Mouse (Mus musculus) midbrain, embryonic 13.5 days (tissue): Measurements from ENCODE around the gene Snrpb. TPM values are rescaled to one million over a fixed set of nuclear protein-coding genes. Genes with fewer than 3 reads are reported as not detected.

Experiments used
- ATAC-seq: fragments of 200-750 bp; cut with Nextera tagmentation; 2 replicates; pipeline ENCODE4 v1.8.0; 2017; ENCODE audit warnings: mild to moderate bottlenecking, moderate TSS enrichment, moderate library complexity
- H3K27ac ChIP-seq: fragments of 300-500 bp; sonication (generic); 2 replicates; pipeline ENCODE4 v1.5.1; 2015; ENCODE audit warnings: inconsistent platforms, mild to moderate bottlenecking, moderate library complexity
- H3K27me3 ChIP-seq: fragments of 300-500 bp; sonication (generic); 2 replicates; pipeline ENCODE4 v1.6.1; 2015; ENCODE audit warnings: mild to moderate bottlenecking, inconsistent platforms
- H3K36me3 ChIP-seq: fragments of 300-500 bp; sonication (generic); 2 replicates; pipeline ENCODE4 v1.6.1; 2015; ENCODE audit warnings: mild to moderate bottlenecking, inconsistent platforms
- H3K4me1 ChIP-seq: fragments of 300-500 bp; sonication (generic); replicated peaks from 2 replicates; pipeline ENCODE4 v1.6.1; 2015; ENCODE audit warnings: inconsistent platforms
- H3K4me2 ChIP-seq: fragments of 300-500 bp; sonication (generic); replicated peaks from 2 replicates; pipeline ENCODE4 v1.6.1; 2015; ENCODE audit warnings: moderate library complexity, mild to moderate bottlenecking, inconsistent platforms
- H3K4me3 ChIP-seq: fragments of 300-500 bp; sonication (generic); replicated peaks from 2 replicates; pipeline ENCODE4 v1.5.1; 2015; ENCODE audit warnings: mild to moderate bottlenecking, inconsistent platforms
- H3K9ac ChIP-seq: fragments of 300-500 bp; sonication (generic); replicated peaks from 2 replicates; pipeline ENCODE4 v1.6.1; 2015; ENCODE audit warnings: mild to moderate bottlenecking, inconsistent platforms
- H3K9me3 ChIP-seq: fragments of 300-500 bp; sonication (generic); 2 replicates; pipeline ENCODE4 v1.6.1; 2016; ENCODE audit warnings: mild to moderate bottlenecking, inconsistent platforms
- WGBS: fragments of 180-500 bp; shearing (Covaris S2); methylation state at CpG from one replicate; pipeline ENCODE4 v1.1.7; 2015; 5-methylcytosine and 5-hydroxymethylcytosine counted together
- polyA plus RNA-seq: library from polyadenylated mRNA; unstranded; fragments of >200 nt; fragmentation: Nextera tagmentation; extraction: Ambion mirVana; gene quantifications from 2 replicates; pipeline ENCODE4 v1.2.1, GENCODE M21; 2015

The Snrpb gene
- polyA plus RNA-seq, result 424 and 459 TPM in 2 replicates

DNA sequence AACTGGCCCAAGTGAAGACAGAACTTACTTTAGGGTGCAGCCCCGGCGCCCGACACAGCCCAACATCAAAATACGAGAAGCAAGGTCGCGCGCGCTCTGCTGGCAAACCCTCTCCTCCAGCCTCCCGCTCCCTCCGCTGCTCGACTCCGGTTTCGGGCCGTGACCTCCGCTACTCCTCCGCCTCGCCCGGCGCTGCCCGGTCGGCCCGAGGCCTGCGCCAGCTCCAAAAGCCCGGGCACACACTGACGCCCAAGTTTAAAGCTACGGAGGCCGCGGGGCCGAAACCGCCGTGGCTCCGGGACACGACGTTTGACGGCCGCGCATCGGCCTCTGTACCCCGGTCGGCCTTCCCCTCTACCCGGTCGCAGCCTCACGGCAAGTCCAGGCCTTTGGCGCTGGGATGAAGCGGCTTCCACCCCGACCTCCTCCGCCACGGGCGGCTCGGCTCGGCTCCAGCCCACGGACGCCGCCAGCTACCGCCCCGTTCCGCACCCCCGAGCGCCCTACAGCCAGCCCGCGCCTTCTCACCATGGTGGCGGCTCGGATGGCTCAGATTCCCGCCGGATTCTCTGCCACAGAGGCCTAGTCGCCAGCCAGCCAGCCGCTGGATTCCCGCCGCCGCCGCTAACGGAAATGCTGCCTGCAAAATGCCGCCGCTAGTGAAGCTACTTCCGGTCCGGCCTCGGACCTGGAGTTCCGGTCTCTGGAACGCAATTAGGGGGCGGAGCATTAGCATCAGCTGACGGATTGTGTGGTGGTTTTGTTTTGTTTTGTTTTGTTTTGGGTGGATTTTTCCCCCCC is at the start of gene Snrpb:
TSS of gene Snrpb (minus strand) at position 698 of the 801 bp plus-strand sequence.
- ATAC-seq, result peak; percentile 93
- under 1% methylated on average over 81 of the region's 81 CpGs for WGBS
- H3K9ac ChIP-seq, result peak within 1 kb of the TSS; percentile 100
- peak within 1 kb of the TSS; percentile 98 for H3K27ac ChIP-seq
- peak within 1 kb of the TSS; percentile 94 for H3K4me2 ChIP-seq
- peaks cover 29% of the 10 kb centered on the region for H3K4me1 ChIP-seq
- H3K4me3 ChIP-seq, result peak within 1 kb of the TSS; percentile 98
- no peaks in the 10 kb centered on the region for H3K27me3 ChIP-seq
- no peaks in the 10 kb centered on the region for H3K9me3 ChIP-seq
- H3K36me3 ChIP-seq, result peaks cover 31% of the 10 kb centered on the region

GRCm38 (mm10) chr2:130211581-130211980 is 32.4 kb upstream of the Snrpb start:
- H3K4me1 ChIP-seq, result no peaks in the 10 kb centered on the region
- no peaks in the 10 kb centered on the region for H3K27me3 ChIP-seq
- H3K4me3 ChIP-seq, result no peak overlapping the region
- H3K9ac ChIP-seq, result no peak overlapping the region
- H3K4me2 ChIP-seq, result no peak overlapping the region
- 72% methylated on average over 2 of the region's 2 CpGs for WGBS
- H3K9me3 ChIP-seq, result no peaks in the 10 kb centered on the region
- no peaks in the 10 kb centered on the region for H3K36me3 ChIP-seq
- H3K27ac ChIP-seq, result no peak overlapping the region
- no peak for ATAC-seq

GRCm38 (mm10) chr2:130209636-130210035 is 30.4 kb upstream of the Snrpb start:
- no peak overlapping the region for H3K4me2 ChIP-seq
- ATAC-seq, result no peak

DNA sequence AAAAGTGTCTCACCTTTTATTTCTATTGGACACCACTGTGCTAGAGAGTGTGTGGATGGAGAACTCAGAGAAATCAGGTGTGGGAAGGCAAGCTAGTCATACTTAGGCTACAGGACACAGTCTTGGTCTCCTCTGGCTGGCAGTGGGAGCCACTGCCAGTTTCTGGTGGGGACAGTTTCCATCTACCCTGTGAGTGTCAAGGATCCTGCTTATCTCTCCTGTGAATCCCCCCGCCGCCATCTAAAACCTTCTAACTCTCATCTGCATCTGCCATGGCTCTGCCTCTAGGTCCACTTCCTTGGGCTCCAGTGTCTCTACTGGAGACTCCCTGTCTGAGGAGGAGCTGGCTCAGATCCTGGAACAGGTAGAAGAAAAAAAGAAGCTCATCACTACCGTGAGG is 28.8 kb upstream of the Snrpb start:
- no peak for ATAC-seq
- Histone ChIP-seq H3K4me2 (no peak overlapping the region), H3K36me3 (no peaks in the 10 kb centered on the region), H3K27ac (no peak overlapping the region), H3K4me1 (no peaks in the 10 kb centered on the region), H3K9me3 (no peaks in the 10 kb centered on the region), H3K27me3 (no peaks in the 10 kb centered on the region), H3K4me3 (no peak overlapping the region), H3K9ac (no peak overlapping the region)
- 96% methylated on average over 3 of the region's 3 CpGs for WGBS

More at GRCm38 (mm10) chr2:130209636-130210035, 30.4 kb upstream of the Snrpb start:
- 96% methylated on average over 3 of the region's 3 CpGs for WGBS
- Histone ChIP-seq H3K27ac (no peak overlapping the region), H3K4me3 (no peak overlapping the region), H3K36me3 (no peaks in the 10 kb centered on the region), H3K4me1 (no peaks in the 10 kb centered on the region), H3K9me3 (no peaks in the 10 kb centered on the region), H3K27me3 (no peaks in the 10 kb centered on the region), H3K9ac (no peak overlapping the region)

DNA sequence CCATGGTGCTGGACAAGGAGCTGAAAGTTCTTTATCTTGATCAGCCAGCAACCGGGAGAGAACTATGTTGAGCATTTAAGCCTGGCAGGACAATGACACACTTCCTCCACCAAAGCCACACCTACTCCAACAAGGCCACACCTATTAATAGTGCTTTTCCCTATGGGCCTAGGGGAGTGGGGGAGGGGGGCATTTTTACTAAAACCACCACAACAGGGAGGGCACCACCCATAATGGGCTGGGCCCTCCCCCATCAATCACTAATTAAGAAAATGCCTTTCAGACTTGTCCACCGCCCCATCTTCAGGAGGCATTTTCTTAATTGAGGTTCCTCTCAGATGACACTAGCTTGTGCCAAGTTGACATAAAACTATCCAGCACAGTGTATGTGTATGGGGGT is 28.2 kb upstream of the Snrpb start:
- Histone ChIP-seq H3K36me3 (no peaks in the 10 kb centered on the region), H3K9ac (no peak overlapping the region), H3K27me3 (no peaks in the 10 kb centered on the region), H3K9me3 (no peaks in the 10 kb centered on the region), H3K4me3 (no peak overlapping the region), H3K4me1 (no peaks in the 10 kb centered on the region), H3K4me2 (no peak overlapping the region), H3K27ac (no peak overlapping the region)
- WGBS, result 91% methylated on average over 2 of the region's 2 CpGs
- no peak for ATAC-seq

- Histone ChIP-seq H3K4me1 (no peaks in the 10 kb centered on the region), H3K9ac (no peak overlapping the region), H3K4me3 (no peak overlapping the region), H3K9me3 (no peaks in the 10 kb centered on the region), H3K27me3 (no peaks in the 10 kb centered on the region), H3K27ac (no peak overlapping the region), H3K4me2 (no peak overlapping the region), H3K36me3 (no peaks in the 10 kb centered on the region)
- WGBS, result 52% methylated on average over 5 of the region's 5 CpGs
- no peak for ATAC-seq
These were observed 21.8 kb upstream of the Snrpb start for GRCm38 (mm10) chr2:130200961-130201360.

DNA sequence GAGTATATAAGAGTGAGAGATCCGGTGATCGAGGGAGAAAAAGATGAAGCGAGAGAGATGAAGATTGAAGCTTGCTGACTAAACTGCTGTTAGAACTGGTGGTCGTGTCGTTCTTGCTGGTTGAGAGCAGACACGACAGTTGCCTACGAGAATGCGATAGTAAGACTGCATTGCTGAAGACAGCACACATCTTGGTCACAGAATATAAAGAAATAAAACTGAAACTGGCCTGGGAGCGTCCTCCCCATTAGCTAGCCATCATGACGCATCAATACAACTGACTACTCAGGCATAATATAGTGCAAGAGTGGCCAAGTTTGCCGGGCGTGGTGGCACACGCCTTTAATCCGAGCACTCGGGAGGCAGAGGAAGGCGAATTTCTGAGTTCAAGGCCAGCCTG is 15.7 kb upstream of the Snrpb start, which contains the start of gene Tmc2:
TSS of gene Tmc2 (plus strand) at position 301 of the 400 bp plus-strand sequence.
- Histone ChIP-seq H3K9ac (no peak within 1 kb of the TSS), H3K4me1 (no peaks in the 10 kb centered on the region), H3K27ac (no peak within 1 kb of the TSS), H3K9me3 (peaks cover 3% of the 10 kb centered on the region), H3K4me3 (no peak within 1 kb of the TSS), H3K36me3 (no peaks in the 10 kb centered on the region), H3K27me3 (no peaks in the 10 kb centered on the region), H3K4me2 (no peak within 1 kb of the TSS)
- WGBS, result 95% methylated on average over 16 of the region's 16 CpGs
- ATAC-seq, result no peak

GRCm38 (mm10) chr2:130188391-130188790 is 9.2 kb upstream of the Snrpb start:
- no peak overlapping the region for H3K9ac ChIP-seq
- no peak overlapping the region for H3K4me3 ChIP-seq
- 90% methylated on average over 12 of the region's 12 CpGs for WGBS
- H3K4me1 ChIP-seq, result no peaks in the 10 kb centered on the region
- H3K27me3 ChIP-seq, result no peaks in the 10 kb centered on the region
- H3K9me3 ChIP-seq, result peaks cover 3% of the 10 kb centered on the region
- no peak overlapping the region for H3K4me2 ChIP-seq
- H3K36me3 ChIP-seq, result no peaks in the 10 kb centered on the region
- H3K27ac ChIP-seq, result no peak overlapping the region
- ATAC-seq, result no peak

DNA sequence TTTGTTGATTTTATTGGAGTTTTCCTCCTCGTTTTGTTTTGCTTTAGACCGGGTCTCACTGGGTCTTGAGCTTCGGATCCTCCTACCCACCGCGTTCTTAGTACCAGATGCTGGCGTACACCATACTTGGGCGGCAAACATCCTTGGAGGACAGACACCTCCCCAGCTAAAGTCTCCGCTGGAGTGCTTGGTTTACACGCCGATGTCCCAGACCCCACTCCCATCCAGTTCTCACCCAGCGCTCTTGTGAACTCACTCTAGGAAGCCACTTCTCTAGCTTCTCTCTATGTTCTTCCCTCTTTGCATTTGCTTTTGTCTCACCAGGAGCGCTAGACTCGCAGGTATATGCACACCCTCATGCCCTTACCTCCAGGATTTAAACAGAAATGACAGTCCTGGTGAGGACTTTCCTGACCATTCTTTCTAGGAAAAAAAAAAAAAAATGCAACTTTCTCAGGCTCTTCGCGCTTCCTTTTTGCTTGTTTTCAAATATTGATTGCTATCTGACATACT is 360 bp upstream of the Snrpb start:
- no peaks in the 10 kb centered on the region for H3K9me3 ChIP-seq
- ATAC-seq, result peak; percentile 88
- 2% methylated on average over 15 of the region's 15 CpGs for WGBS

DNA sequence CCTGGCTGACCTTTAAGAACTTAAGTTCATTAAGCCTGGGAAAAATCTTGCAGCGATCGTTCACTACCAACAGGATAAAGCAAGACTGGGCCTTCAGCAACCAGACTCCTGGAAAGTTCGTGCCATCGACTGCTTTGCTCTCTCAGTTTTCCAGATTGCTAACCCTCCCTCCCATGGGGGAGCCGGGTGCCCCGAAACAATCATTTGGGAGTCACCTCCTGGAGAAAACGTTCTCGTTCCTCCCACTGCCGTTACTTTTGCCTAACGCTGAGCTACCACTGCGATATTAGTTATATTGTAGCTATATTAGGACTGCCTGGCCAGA is 860 bp downstream of the Snrpb start:
- no peaks in the 10 kb centered on the region for H3K9me3 ChIP-seq
- peaks cover 29% of the 10 kb centered on the region for H3K4me1 ChIP-seq
- peaks cover 37% of the 10 kb centered on the region for H3K36me3 ChIP-seq
- peak overlapping the region; percentile 98; the same call in 1 of the 2 replicates for H3K27ac ChIP-seq
- peak overlapping the region; percentile 94 for H3K4me2 ChIP-seq
- ATAC-seq, result no peak
- peak overlapping the region; percentile 100 for H3K9ac ChIP-seq
- H3K27me3 ChIP-seq, result no peaks in the 10 kb centered on the region
- WGBS, result 0% methylated on average over 11 of the region's 11 CpGs
- peak overlapping the region; percentile 98 for H3K4me3 ChIP-seq

More for the DNA sequence above, 360 bp upstream of the Snrpb start:
- Histone ChIP-seq H3K4me1 (peaks cover 29% of the 10 kb centered on the region), H3K9ac (peak overlapping the region; percentile 73), H3K4me3 (peak overlapping the region; percentile 98), H3K27ac (peak overlapping the region; percentile 98), H3K27me3 (no peaks in the 10 kb centered on the region), H3K36me3 (peaks cover 25% of the 10 kb centered on the region), H3K4me2 (peak overlapping the region; percentile 94)

DNA sequence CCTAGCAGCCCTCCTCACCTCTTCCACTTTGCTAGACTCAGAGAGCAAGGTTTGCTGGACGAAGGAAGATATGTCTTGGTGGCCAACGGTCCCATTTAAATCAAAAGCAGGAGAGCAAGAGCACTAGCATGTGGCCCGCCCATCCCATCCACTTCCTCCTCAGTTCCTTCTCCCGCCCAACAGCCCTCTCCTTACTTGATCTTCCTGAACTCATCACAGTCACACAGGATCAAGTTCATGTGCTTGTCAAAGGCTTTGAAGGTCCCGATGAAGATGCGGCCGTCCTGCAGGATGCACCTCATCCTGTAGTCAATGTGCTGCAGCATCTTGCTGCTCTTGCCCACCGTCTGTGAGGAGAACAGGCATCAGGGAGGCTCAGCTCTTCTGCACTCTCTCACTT is 2.4 kb downstream of the Snrpb start:
- Histone ChIP-seq H3K27me3 (no peaks in the 10 kb centered on the region), H3K36me3 (peaks cover 52% of the 10 kb centered on the region), H3K4me3 (peak overlapping the region; percentile 98), H3K9me3 (no peaks in the 10 kb centered on the region), H3K9ac (peak overlapping the region; percentile 100), H3K27ac (no peak overlapping the region), H3K4me2 (peak overlapping the region; percentile 94), H3K4me1 (peaks cover 29% of the 10 kb centered on the region)
- 79% methylated on average over 8 of the region's 8 CpGs for WGBS
- ATAC-seq, result no peak

DNA sequence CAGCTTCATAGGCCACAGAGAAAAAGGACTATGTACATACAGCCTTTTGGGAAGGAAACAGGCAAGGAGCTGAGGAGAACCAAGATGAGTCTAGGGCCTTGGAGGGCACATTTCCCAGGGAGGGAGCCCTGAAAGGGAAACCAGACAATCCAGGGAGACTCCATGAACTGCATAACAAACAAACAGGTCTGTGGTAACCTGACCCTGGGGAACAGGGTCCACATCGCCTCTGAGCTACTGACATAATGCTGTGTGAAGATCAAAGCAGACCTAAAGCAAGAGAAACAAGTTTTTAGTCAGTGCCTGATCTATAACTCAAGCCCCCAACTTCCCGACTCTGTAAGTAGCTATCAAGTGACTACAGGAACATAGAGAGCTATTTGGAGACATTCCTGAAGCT is 7.5 kb downstream of the Snrpb start:
- H3K9ac ChIP-seq, result no peak overlapping the region
- no peaks in the 10 kb centered on the region for H3K9me3 ChIP-seq
- H3K27ac ChIP-seq, result no peak overlapping the region
- peaks cover 7% of the 10 kb centered on the region for H3K4me1 ChIP-seq
- WGBS, result 87% methylated on average over 2 of the region's 2 CpGs
- H3K27me3 ChIP-seq, result no peaks in the 10 kb centered on the region
- H3K4me2 ChIP-seq, result no peak overlapping the region
- peaks cover 80% of the 10 kb centered on the region for H3K36me3 ChIP-seq
- no peak overlapping the region for H3K4me3 ChIP-seq
- no peak for ATAC-seq
